ENCODE assay signal across 11 mouse cellular contexts in genomic region chr15:100706226-100706625, GRCm38 (mm10). TPM values are rescaled to one million over a fixed set of nuclear protein-coding genes. Genes with fewer than 3 reads are reported as not detected.
DNase-seq lines count a peak whose midpoint lies in the region; ATAC-seq and TF ChIP-seq lines count a peak whose summit lies in the region.
"Had no signal": no experiment of that assay in that cellular context is flagged by ENCODE, and none has a peak within 500 bp of the region (broad histone marks: within the 10 kb centered on the region; RNA-seq: fewer than 3 reads in every experiment).

No protein-coding gene starts in this region.

- H3K27ac ChIP-seq in CH12.LX (ENCODE audit: insufficient read depth, low read depth), result no peak overlapping the region
- H3K27ac ChIP-seq in liver, embryonic 16.5 days (ENCODE audit: low read length), result no peak overlapping the region
- no peak overlapping the region for H3K27ac ChIP-seq in intestine, embryonic 16.5 days (ENCODE audit: low read length)
- no peak overlapping the region for H3K27ac ChIP-seq in stomach, postnatal 0 days (replicated peaks)
- H3K27ac ChIP-seq: embryonic facial prominence, embryonic 15.5 days; neural tube, embryonic 12.5 days had no signal

- in situ Hi-C loops in CH12.LX (cut with MboI; ENCODE audit: low pct_ligation_motif_present, low pct_unique_long_range_greater_than_20kb, low sequenced_read_pairs), result no loop called here

- dilution Hi-C loops in CH12.LX (cut with MboI; ENCODE audit: extremely low pct_ligation_motif_present, extremely low pct_unique_long_range_greater_than_20kb, low sequenced_read_pairs), result no loop called here

- peak; percentile 61 for TF ChIP-seq EP300 in CH12.LX (IDR thresholded peaks at IDR 0.05; ENCODE audit: low read length)
- TF ChIP-seq EP300 in stomach, postnatal 0 days (optimal IDR thresholded peaks at IDR 0.05), result no peak

- peaks cover 13 to 20% of the 10 kb centered on the region in 2 experiments for H3K4me1 ChIP-seq in CH12.LX (ENCODE audit: control insufficient read depth in 1 of 2, insufficient read depth in 2 of 2)
- H3K4me1 ChIP-seq in liver, embryonic 16.5 days (ENCODE audit: control insufficient read depth, low read depth, low read length), result peaks cover 10% of the 10 kb centered on the region
- no peaks in the 10 kb centered on the region for H3K4me1 ChIP-seq in intestine, embryonic 16.5 days (ENCODE audit: control insufficient read depth, insufficient read depth, low read length)
- H3K4me1 ChIP-seq in stomach, postnatal 0 days (replicated peaks; ENCODE audit: control insufficient read depth, insufficient read depth), result no peaks in the 10 kb centered on the region

- DNase-seq in A20 (ENCODE audit: low read depth, low spot score) (peak; percentile 61), CH12.LX (ENCODE audit: extremely low read depth) (peak; percentile 92)
- DNase-seq in spleen, adult 18-20 months, result peak; percentile 60 to 80
- no peak for DNase-seq in stomach, postnatal 0 days (ENCODE audit: low spot score)
- no peak for DNase-seq in urinary bladder, postnatal 14 days (ENCODE audit: low spot score)
- DNase-seq in embryo, embryonic 9.5 days (ENCODE audit: extremely low spot score), result no peak
- DNase-seq: kidney, adult 2 months had no signal

- 17% methylated on average over 8 of the region's 8 CpGs for WGBS in liver, embryonic 16.5 days (ENCODE audit: insufficient replicate concordance)
- 80% methylated on average over 8 of the region's 8 CpGs for WGBS in intestine, embryonic 16.5 days
- WGBS in stomach, postnatal 0 days, result 75% methylated on average over 8 of the region's 8 CpGs

- no peaks in the 10 kb centered on the region for H3K9me3 ChIP-seq in CH12.LX (replicated peaks; ENCODE audit: low read length)
- H3K9me3 ChIP-seq in liver, embryonic 16.5 days (replicated peaks; ENCODE audit: control insufficient read depth, low read length), result no peaks in the 10 kb centered on the region
- H3K9me3 ChIP-seq in intestine, embryonic 16.5 days (ENCODE audit: control insufficient read depth, low read length), result no peaks in the 10 kb centered on the region
- H3K9me3 ChIP-seq in stomach, postnatal 0 days (ENCODE audit: control insufficient read depth, low read length), result no peaks in the 10 kb centered on the region
- H3K9me3 ChIP-seq: embryonic facial prominence, embryonic 15.5 days; neural tube, embryonic 12.5 days had no signal

- no peak overlapping the region for H3K4me3 ChIP-seq in CH12.LX (replicated peaks in 1 of 3; ENCODE audit: low read depth in 2 of 3, low read length in 2 of 3, poor library complexity in 1 of 3)
- H3K4me3 ChIP-seq in liver, embryonic 16.5 days (ENCODE audit: low read depth, low read length), result no peak overlapping the region
- no peak overlapping the region for H3K4me3 ChIP-seq in intestine, embryonic 16.5 days (ENCODE audit: low read length)
- no peak overlapping the region for H3K4me3 ChIP-seq in stomach, postnatal 0 days (ENCODE audit: low read depth, low read length)
- H3K4me3 ChIP-seq: embryonic facial prominence, embryonic 15.5 days; neural tube, embryonic 12.5 days had no signal

- no peak overlapping the region for H3K4me2 ChIP-seq in CH12.LX (ENCODE audit: insufficient read depth, low read depth, poor library complexity, severe bottlenecking)
- H3K4me2 ChIP-seq in liver, embryonic 16.5 days (ENCODE audit: low read depth, low read length), result no peak overlapping the region
- H3K4me2 ChIP-seq in intestine, embryonic 16.5 days (ENCODE audit: low read depth, low read length), result no peak overlapping the region
- no peak overlapping the region for H3K4me2 ChIP-seq in stomach, postnatal 0 days (replicated peaks; ENCODE audit: low read depth)
- H3K4me2 ChIP-seq: embryonic facial prominence, embryonic 15.5 days; neural tube, embryonic 12.5 days had no signal

- H3K79me2 ChIP-seq in CH12.LX (replicated peaks; ENCODE audit: control insufficient read depth, extremely low read depth, insufficient read depth, poor library complexity, severe bottlenecking), result no peaks in the 10 kb centered on the region

- H3K36me3 ChIP-seq in CH12.LX (replicated peaks in 1 of 2; ENCODE audit: control insufficient read depth in 1 of 2, insufficient read depth in 1 of 2, low read length in 1 of 2), result peaks cover 0 to 3% of the 10 kb centered on the region in 2 experiments
- no peaks in the 10 kb centered on the region for H3K36me3 ChIP-seq in liver, embryonic 16.5 days (ENCODE audit: control insufficient read depth, insufficient read depth)
- no peaks in the 10 kb centered on the region for H3K36me3 ChIP-seq in intestine, embryonic 16.5 days (ENCODE audit: control insufficient read depth, insufficient read depth, low read length)
- H3K36me3 ChIP-seq in stomach, postnatal 0 days (ENCODE audit: control insufficient read depth, insufficient read depth, low read length), result no peaks in the 10 kb centered on the region
- H3K36me3 ChIP-seq: embryonic facial prominence, embryonic 15.5 days; neural tube, embryonic 12.5 days had no signal

- H3K9ac ChIP-seq in CH12.LX (ENCODE audit: insufficient read depth, low read depth), result no peak overlapping the region
- no peak overlapping the region for H3K9ac ChIP-seq in liver, embryonic 16.5 days (ENCODE audit: low read depth, low read length)
- H3K9ac ChIP-seq in intestine, embryonic 16.5 days (ENCODE audit: low read depth, low read length), result no peak overlapping the region
- no peak overlapping the region for H3K9ac ChIP-seq in stomach, postnatal 0 days (ENCODE audit: low read length)
- H3K9ac ChIP-seq: embryonic facial prominence, embryonic 15.5 days; neural tube, embryonic 12.5 days had no signal

- ATAC-seq in liver, embryonic 16.5 days (ENCODE audit: low read depth), result 0 out of 2 replicates have a peak, but pooled peaks have one; percentile 39
- no peak for ATAC-seq in intestine, embryonic 16.5 days
- ATAC-seq in stomach, postnatal 0 days (ENCODE audit: low FRiP score, low TSS enrichment), result no peak

- peaks cover 1% of the 10 kb centered on the region for H3K27me3 ChIP-seq in CH12.LX (replicated peaks)
- H3K27me3 ChIP-seq in liver, embryonic 16.5 days (ENCODE audit: control insufficient read depth, insufficient read depth, low read depth, low read length), result peaks cover 5% of the 10 kb centered on the region; the same call in 1 of the 2 replicates
- H3K27me3 ChIP-seq in intestine, embryonic 16.5 days (replicated peaks; ENCODE audit: control insufficient read depth, insufficient read depth, low read length), result no peaks in the 10 kb centered on the region
- 0 out of 2 replicates have a peak, but pooled peaks cover 2% of the 10 kb centered on the region for H3K27me3 ChIP-seq in stomach, postnatal 0 days (ENCODE audit: control insufficient read depth, insufficient read depth, low read length)

- TF ChIP-seq RAD21 in CH12.LX (IDR thresholded peaks at IDR 0.05; ENCODE audit: low read depth, low read length), result no peak

- TF ChIP-seq POLR2A in CH12.LX (IDR thresholded peaks at IDR 0.05; ENCODE audit: low read depth, low read length), result no peak

- no peak for TF ChIP-seq CTCF in CH12.LX (conservative IDR thresholded peaks at IDR 0.05 in 1 of 2, IDR thresholded peaks at IDR 0.05 in 1 of 2; ENCODE audit: low read depth in 2 of 2, low read length in 2 of 2)
- no peak for TF ChIP-seq CTCF in stomach, postnatal 0 days (IDR thresholded peaks at IDR 0.05; ENCODE audit: low read depth)

TF ChIP-seq in CH12.LX, 34 proteins besides CTCF, POLR2A, EP300 and RAD21 (continues in another document):
- peak; percentile 96 for TF ChIP-seq BHLHE40 (IDR thresholded peaks at IDR 0.05; ENCODE audit: low read depth, low read length)
- TF ChIP-seq MAFK (IDR thresholded peaks at IDR 0.05; ENCODE audit: insufficient replicate concordance, low read length), result peak; percentile 65; the same call in 1 of the 2 replicates
- peak; percentile 96 for TF ChIP-seq ETS1 (conservative IDR thresholded peaks at IDR 0.05; ENCODE audit: low read depth, low read length)
- TF ChIP-seq TCF12 (IDR thresholded peaks at IDR 0.05; ENCODE audit: low read depth, low read length), result 0 out of 2 replicates have a peak, but pooled peaks have one; percentile 28
- TF ChIP-seq MEF2A (IDR thresholded peaks at IDR 0.05; ENCODE audit: borderline replicate concordance, low read depth, low read length), result no peak
- no peak for TF ChIP-seq MAX (IDR thresholded peaks at IDR 0.05; ENCODE audit: low read length)
- TF ChIP-seq ELF1 (IDR thresholded peaks at IDR 0.05; ENCODE audit: low read depth, low read length), result peak; percentile 56; the same call in 1 of the 2 replicates
- no peak for TF ChIP-seq ZKSCAN1 (IDR thresholded peaks at IDR 0.05; ENCODE audit: borderline replicate concordance, low read depth, low read length)

RNA-seq across cellular contexts. Expression of gene Cela1, which starts 18.5 kb away (rescaled TPM):
- 4.8 and 5.1 TPM in 2 replicates for total RNA-seq in CH12.LX (2012; rRNA removed)
- total RNA-seq in CH12.LX (2014; rRNA removed), result 1.3 and 1.8 TPM in 2 replicates
- 3.3 TPM in 2 replicates for polyA plus RNA-seq in CH12.LX (2012; ENCODE audit: insufficient read length, low read depth)
- 20.3 and 30.0 TPM in 2 replicates for polyA plus RNA-seq in liver, embryonic 16.5 days (2015; fragmentation: Nextera tagmentation; extraction: Ambion mirVana)
- polyA plus RNA-seq in intestine, embryonic 16.5 days (2015; fragmentation: Nextera tagmentation; extraction: Ambion mirVana), result 180 and 240 TPM in 2 replicates
- 22.3 and 24.1 TPM in 2 replicates for polyA plus RNA-seq in stomach, postnatal 0 days (2015; fragmentation: Nextera tagmentation; extraction: Ambion mirVana)

RNA-seq across cellular contexts. Expression of gene Galnt6, which starts 22.9 kb away (rescaled TPM):
- total RNA-seq in CH12.LX (2012; rRNA removed), result 4.4 and 5.0 TPM in 2 replicates
- 0.58 and 0.62 TPM in 2 replicates for total RNA-seq in CH12.LX (2014; rRNA removed)
- polyA plus RNA-seq in CH12.LX (2012; ENCODE audit: insufficient read length, low read depth), result 2.0 TPM in 2 replicates
- 1.8 TPM in 2 replicates for polyA plus RNA-seq in liver, embryonic 16.5 days (2015; fragmentation: Nextera tagmentation; extraction: Ambion mirVana)
- 7.6 and 8.8 TPM in 2 replicates for polyA plus RNA-seq in intestine, embryonic 16.5 days (2015; fragmentation: Nextera tagmentation; extraction: Ambion mirVana)
- 9.5 and 11.0 TPM in 2 replicates for polyA plus RNA-seq in stomach, postnatal 0 days (2015; fragmentation: Nextera tagmentation; extraction: Ambion mirVana)

RNA-seq across cellular contexts. Expression of gene Bin2, which starts 36.9 kb away (rescaled TPM):
- total RNA-seq in CH12.LX (2012; rRNA removed) (60.4 and 64.8 TPM in 2 replicates), CH12.LX (2014; rRNA removed) (49.2 and 51.4 TPM in 2 replicates)
- polyA plus RNA-seq in CH12.LX (2012; ENCODE audit: insufficient read length, low read depth), result 72.8 and 89.9 TPM in 2 replicates
- 18.0 and 20.6 TPM in 2 replicates for polyA plus RNA-seq in liver, embryonic 16.5 days (2015; fragmentation: Nextera tagmentation; extraction: Ambion mirVana)
- polyA plus RNA-seq in intestine, embryonic 16.5 days (2015; fragmentation: Nextera tagmentation; extraction: Ambion mirVana), result 8.0 and 9.2 TPM in 2 replicates
- polyA plus RNA-seq in stomach, postnatal 0 days (2015; fragmentation: Nextera tagmentation; extraction: Ambion mirVana), result 1.3 and 2.3 TPM in 2 replicates

RNA-seq across cellular contexts. Expression of gene Slc4a8, which starts 55.3 kb away (rescaled TPM):
- 4.1 and 4.7 TPM in 2 replicates for total RNA-seq in CH12.LX (2012; rRNA removed)
- total RNA-seq in CH12.LX (2014; rRNA removed), result 5.1 and 7.0 TPM in 2 replicates
- 7.2 and 9.6 TPM in 2 replicates for polyA plus RNA-seq in CH12.LX (2012; ENCODE audit: insufficient read length, low read depth)
- polyA plus RNA-seq in liver, embryonic 16.5 days (2015; fragmentation: Nextera tagmentation; extraction: Ambion mirVana), result 0.46 and 0.76 TPM in 2 replicates
- polyA plus RNA-seq in intestine, embryonic 16.5 days (2015; fragmentation: Nextera tagmentation; extraction: Ambion mirVana), result 3.2 and 4.5 TPM in 2 replicates
- polyA plus RNA-seq in stomach, postnatal 0 days (2015; fragmentation: Nextera tagmentation; extraction: Ambion mirVana), result 2.2 TPM in 2 replicates

Comparison
In these comparisons a context has a peak if more than half of its experiments do, and no peak if none do; other contexts are left out.
1. DNase-seq: peak in A20 (single experiment), CH12.LX (single experiment) and spleen, adult 18-20 months (2 of 2); none in stomach, postnatal 0 days (single experiment), urinary bladder, postnatal 14 days (single experiment) and embryo, embryonic 9.5 days (single experiment).